Comparison of ENCODE assay signal across 8 mouse cellular contexts in the genomic region with DNA sequence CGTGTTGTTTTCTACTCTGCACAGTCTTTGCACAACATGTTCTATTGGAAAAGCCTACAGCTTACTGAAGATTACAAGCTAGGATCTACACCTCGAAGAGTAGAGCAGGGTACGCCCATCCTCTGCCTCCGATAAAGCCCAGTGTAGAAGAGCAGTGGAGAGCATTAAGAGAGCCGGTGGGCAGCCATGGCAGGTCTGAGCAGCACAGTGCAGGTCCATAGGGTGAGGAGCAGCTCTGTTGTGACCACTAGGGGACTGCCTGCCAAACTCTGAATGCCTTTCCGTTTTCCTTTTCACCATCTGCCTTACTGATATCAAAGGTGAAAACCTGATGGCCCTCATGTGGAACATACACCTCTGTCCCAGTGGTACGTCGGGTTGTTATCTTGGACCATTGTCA. TPM values are rescaled to one million over a fixed set of nuclear protein-coding genes. Genes with fewer than 3 reads are reported as not detected.
DNase-seq lines count a peak whose midpoint lies in the region; ATAC-seq and TF ChIP-seq lines count a peak whose summit lies in the region.

No protein-coding gene starts in this region.

- ATAC-seq in embryonic facial prominence, embryonic 12.5 days (ENCODE audit: insufficient number of reproducible peaks, insufficient read depth, low FRiP score, low TSS enrichment): no peak
- no peak for ATAC-seq in intestine, postnatal 0 days
- no peak for ATAC-seq in midbrain, embryonic 12.5 days (ENCODE audit: low FRiP score, low read depth)

- H3K4me3 ChIP-seq in cerebellum, adult 2 months (replicated peaks; ENCODE audit: insufficient read depth, low read depth, low read length): peak overlapping the region; percentile 20
- no peak overlapping the region for H3K4me3 ChIP-seq in C2C12 (ENCODE audit: insufficient read depth, poor library complexity, severe bottlenecking)
- no peak overlapping the region; the same call in 1 of the 2 replicates for H3K4me3 ChIP-seq in embryonic facial prominence, embryonic 12.5 days
- H3K4me3 ChIP-seq in intestine, postnatal 0 days (ENCODE audit: low read depth, low read length): no peak overlapping the region
- no peak overlapping the region for H3K4me3 ChIP-seq in midbrain, embryonic 12.5 days

- WGBS in cerebellum, adult 2 months: 48% methylated on average over 8 of the region's 8 CpGs
- WGBS in embryonic facial prominence, embryonic 12.5 days: 62% methylated on average over 8 of the region's 8 CpGs
- WGBS in intestine, postnatal 0 days: 48% methylated on average over 8 of the region's 8 CpGs
- 67% methylated on average over 8 of the region's 8 CpGs for WGBS in midbrain, embryonic 12.5 days

- H3K9ac ChIP-seq in embryonic facial prominence, embryonic 12.5 days: 0 out of 2 replicates have a peak overlapping the region, but pooled peaks have one; percentile 19
- H3K9ac ChIP-seq in intestine, postnatal 0 days (ENCODE audit: low read depth, low read length): no peak overlapping the region
- H3K9ac ChIP-seq in midbrain, embryonic 12.5 days (replicated peaks): no peak overlapping the region

- peaks cover 63% of the 10 kb centered on the region for H3K79me3 ChIP-seq in C2C12 (ENCODE audit: low read depth)

- H3K4me2 ChIP-seq in embryonic facial prominence, embryonic 12.5 days (replicated peaks): peak overlapping the region; percentile 74
- H3K4me2 ChIP-seq in intestine, postnatal 0 days (replicated peaks; ENCODE audit: low read depth): peak overlapping the region; percentile 86
- peak overlapping the region; percentile 80; the same call in 1 of the 2 replicates for H3K4me2 ChIP-seq in midbrain, embryonic 12.5 days (replicated peaks)

- no peak overlapping the region for H3ac ChIP-seq in C2C12 (ENCODE audit: control insufficient read depth, insufficient read length, low read depth)

- no peak for TF ChIP-seq POLR2A in cerebellum, adult 2 months (IDR thresholded peaks at IDR 0.05; ENCODE audit: borderline replicate concordance, insufficient read depth, low read length)

- peaks cover 9% of the 10 kb centered on the region; the same call in 1 of the 2 replicates for H3K4me1 ChIP-seq in cerebellum, adult 2 months (ENCODE audit: control insufficient read depth, insufficient read depth, low read length)
- H3K4me1 ChIP-seq in embryonic facial prominence, embryonic 12.5 days: peaks cover 25% of the 10 kb centered on the region
- peaks cover 14% of the 10 kb centered on the region for H3K4me1 ChIP-seq in intestine, postnatal 0 days (replicated peaks; ENCODE audit: control insufficient read depth, insufficient read depth, low read length)
- peaks cover 26% of the 10 kb centered on the region for H3K4me1 ChIP-seq in midbrain, embryonic 12.5 days

- no peak overlapping the region for H3K27ac ChIP-seq in cerebellum, adult 2 months (ENCODE audit: insufficient read depth, low read length)
- no peak overlapping the region for H3K27ac ChIP-seq in embryonic facial prominence, embryonic 12.5 days
- no peak overlapping the region for H3K27ac ChIP-seq in intestine, postnatal 0 days (ENCODE audit: low read depth, low read length)
- no peak overlapping the region for H3K27ac ChIP-seq in midbrain, embryonic 12.5 days (replicated peaks)

- TF ChIP-seq CTCF in cerebellum, adult 2 months (IDR thresholded peaks at IDR 0.05; ENCODE audit: borderline replicate concordance, insufficient read depth, low read depth, low read length): peak; percentile 33; the same call in 1 of the 2 replicates
- peak; percentile 35 for TF ChIP-seq CTCF in C2C12 (IDR thresholded peaks at IDR 0.05; ENCODE audit: control insufficient read depth, insufficient read depth, insufficient read length)
- peak; percentile 76 for TF ChIP-seq CTCF in intestine, postnatal 0 days (IDR thresholded peaks at IDR 0.05; ENCODE audit: low read depth)

- H3K9me3 ChIP-seq in embryonic facial prominence, embryonic 12.5 days: no peaks in the 10 kb centered on the region
- no peaks in the 10 kb centered on the region for H3K9me3 ChIP-seq in intestine, postnatal 0 days (ENCODE audit: control insufficient read depth)
- H3K9me3 ChIP-seq in midbrain, embryonic 12.5 days: no peaks in the 10 kb centered on the region

- DNase-seq in cerebellum, adult 2 months: peak in 1 of 2 experiments; percentile 25
- DNase-seq in cerebellum, postnatal 4 days (ENCODE audit: low spot score in 2 of 2): no peak
- no peak for DNase-seq in urinary bladder, postnatal 25 days (ENCODE audit: low spot score)
- DNase-seq in urinary bladder, postnatal 10 days (ENCODE audit: low spot score): no peak

- H3K27me3 ChIP-seq in cerebellum, adult 2 months (ENCODE audit: control insufficient read depth, insufficient read depth, low read length): no peaks in the 10 kb centered on the region
- H3K27me3 ChIP-seq in C2C12 (ENCODE audit: control insufficient read depth, insufficient read depth, insufficient read length): no peaks in the 10 kb centered on the region
- no peaks in the 10 kb centered on the region for H3K27me3 ChIP-seq in embryonic facial prominence, embryonic 12.5 days
- no peaks in the 10 kb centered on the region for H3K27me3 ChIP-seq in intestine, postnatal 0 days (replicated peaks; ENCODE audit: control insufficient read depth, insufficient read depth, low read length)
- no peaks in the 10 kb centered on the region for H3K27me3 ChIP-seq in midbrain, embryonic 12.5 days

- H3K79me2 ChIP-seq in C2C12 (ENCODE audit: control insufficient read depth, insufficient read depth): peaks cover 76% of the 10 kb centered on the region

- H3K36me3 ChIP-seq in C2C12 (ENCODE audit: control insufficient read depth, insufficient read depth): peaks cover 14% of the 10 kb centered on the region
- H3K36me3 ChIP-seq in embryonic facial prominence, embryonic 12.5 days: peaks cover 7% of the 10 kb centered on the region; the same call in 1 of the 2 replicates
- H3K36me3 ChIP-seq in intestine, postnatal 0 days (ENCODE audit: control insufficient read depth, insufficient read depth): no peaks in the 10 kb centered on the region
- 0 out of 2 replicates have a peak, but pooled peaks cover 6% of the 10 kb centered on the region for H3K36me3 ChIP-seq in midbrain, embryonic 12.5 days

TF ChIP-seq in C2C12, 6 proteins besides CTCF, POLR2A, EP300 and RAD21:
- TF ChIP-seq MAX (IDR thresholded peaks at IDR 0.05): no peak

RNA-seq across cellular contexts. Expression of gene Ube2f, which starts 1.8 kb away (rescaled TPM):
- polyA plus RNA-seq in cerebellum, adult 2 months (2012; rRNA removed): 70.7 and 72.3 TPM in 2 replicates
- polyA plus RNA-seq in C2C12 (2012; fragmentation: generic; extraction: Trizol): 71.0 TPM
- 72.4 and 72.9 TPM in 2 replicates for polyA plus RNA-seq in embryonic facial prominence, embryonic 12.5 days (2016; fragmentation: Nextera tagmentation; extraction: Ambion mirVana)
- 55.5 and 57.9 TPM in 2 replicates for polyA plus RNA-seq in intestine, postnatal 0 days (2015; fragmentation: Nextera tagmentation; extraction: Ambion mirVana)
- 73.0 and 80.6 TPM in 2 replicates for polyA plus RNA-seq in midbrain, embryonic 12.5 days (2016; fragmentation: Nextera tagmentation; extraction: Ambion mirVana)

RNA-seq across cellular contexts. Expression of gene Scly, which starts 46.2 kb away (rescaled TPM):
- 28.7 and 29.9 TPM in 2 replicates for polyA plus RNA-seq in cerebellum, adult 2 months (2012; rRNA removed)
- 10.2 TPM for polyA plus RNA-seq in C2C12 (2012; fragmentation: generic; extraction: Trizol)
- 12.3 and 14.2 TPM in 2 replicates for polyA plus RNA-seq in embryonic facial prominence, embryonic 12.5 days (2016; fragmentation: Nextera tagmentation; extraction: Ambion mirVana)
- 20.2 and 23.1 TPM in 2 replicates for polyA plus RNA-seq in intestine, postnatal 0 days (2015; fragmentation: Nextera tagmentation; extraction: Ambion mirVana)
- polyA plus RNA-seq in midbrain, embryonic 12.5 days (2016; fragmentation: Nextera tagmentation; extraction: Ambion mirVana): 11.6 and 12.1 TPM in 2 replicates
